Mouse (Mus musculus) heart, postnatal 0 days (tissue): Measurements from ENCODE around the gene Enox1. TPM values are rescaled to one million over a fixed set of nuclear protein-coding genes. Genes with fewer than 3 reads are reported as not detected.

ENCODE experiments used
- ATAC-seq: fragments of 200-750 bp; cut with Nextera tagmentation; 2 replicates; pipeline ENCODE4 v1.8.0; 2017; ENCODE audit warnings: low read depth, moderate number of reproducible peaks, moderate library complexity; ENCODE audit not compliant: insufficient read depth
- DNase-seq: peaks from one replicate; pipeline ENCODE4 v3.0.0-alpha.2; 2016; ENCODE audit warnings: low spot score
- H3K27ac ChIP-seq: fragments of 300-500 bp; sonication (generic); 2 replicates; pipeline ENCODE4 v1.5.1; 2014; ENCODE audit warnings: low read depth, mild to moderate bottlenecking
- H3K27me3 ChIP-seq: fragments of 300-500 bp; sonication (generic); 2 replicates; pipeline ENCODE4 v1.6.1; 2014; ENCODE audit warnings: low read length, mixed read lengths; ENCODE audit not compliant: control insufficient read depth, insufficient read depth
- H3K36me3 ChIP-seq: fragments of 300-500 bp; sonication (generic); replicated peaks from 2 replicates; pipeline ENCODE4 v1.6.1; 2014; ENCODE audit warnings: low read length, mixed read lengths; ENCODE audit not compliant: control insufficient read depth, insufficient read depth
- H3K4me1 ChIP-seq: fragments of 300-500 bp; sonication (generic); 2 replicates; pipeline ENCODE4 v1.6.1; 2014; ENCODE audit warnings: antibody characterized with exemption; ENCODE audit not compliant: control insufficient read depth, insufficient read depth
- H3K4me2 ChIP-seq: fragments of 300-500 bp; sonication (generic); 2 replicates; pipeline ENCODE4 v1.6.1; 2014; ENCODE audit warnings: low read depth, mild to moderate bottlenecking, low read length, moderate library complexity
- H3K4me3 ChIP-seq: fragments of 300-500 bp; sonication (generic); 2 replicates; pipeline ENCODE4 v1.5.1; 2014; ENCODE audit warnings: low read depth, low read length
- H3K9ac ChIP-seq: fragments of 300-500 bp; sonication (generic); replicated peaks from 2 replicates; pipeline ENCODE4 v1.6.1; 2014; ENCODE audit warnings: low read depth, low read length, mixed read lengths
- H3K9me3 ChIP-seq: fragments of 300-500 bp; sonication (generic); replicated peaks from 2 replicates; pipeline ENCODE4 v1.6.1; 2016; ENCODE audit warnings: low read length; ENCODE audit not compliant: control insufficient read depth
- CTCF ChIP-seq: IDR thresholded peaks from 2 replicates; pipeline ENCODE4 v1.5.1; 2016; ENCODE audit warnings: antibody characterized with exemption, control low read depth, low read depth
- EP300 ChIP-seq: IDR thresholded peaks from 2 replicates; pipeline ENCODE4 v1.6.1; 2016; ENCODE audit warnings: antibody characterized with exemption, low read depth
- WGBS: fragments of 180-500 bp; shearing (Covaris S2); extraction: QIAGEN DNeasy Blood & Tissue Kit; methylation state at CpG from one replicate; pipeline ENCODE4 v1.1.7; 2014; 5-methylcytosine and 5-hydroxymethylcytosine counted together
- polyA plus RNA-seq: library from polyadenylated mRNA; unstranded; fragments of >200 nt; fragmentation: Nextera tagmentation; extraction: Ambion mirVana; gene quantifications from 2 replicates; pipeline ENCODE4 v1.2.1, GENCODE M21; 2015
- total RNA-seq: library from RNA; depleted of rRNA; stranded (reverse); fragments of >200 nt; gene quantifications from 2 replicates; pipeline ENCODE4 v1.2.3, GENCODE M21; 2014; ENCODE audit warnings: low replicate concordance

The Enox1 gene
- total and polyA plus RNA-seq, 2 experiments from 2014 or later, result 0.83 to 2.6 TPM

DNA sequence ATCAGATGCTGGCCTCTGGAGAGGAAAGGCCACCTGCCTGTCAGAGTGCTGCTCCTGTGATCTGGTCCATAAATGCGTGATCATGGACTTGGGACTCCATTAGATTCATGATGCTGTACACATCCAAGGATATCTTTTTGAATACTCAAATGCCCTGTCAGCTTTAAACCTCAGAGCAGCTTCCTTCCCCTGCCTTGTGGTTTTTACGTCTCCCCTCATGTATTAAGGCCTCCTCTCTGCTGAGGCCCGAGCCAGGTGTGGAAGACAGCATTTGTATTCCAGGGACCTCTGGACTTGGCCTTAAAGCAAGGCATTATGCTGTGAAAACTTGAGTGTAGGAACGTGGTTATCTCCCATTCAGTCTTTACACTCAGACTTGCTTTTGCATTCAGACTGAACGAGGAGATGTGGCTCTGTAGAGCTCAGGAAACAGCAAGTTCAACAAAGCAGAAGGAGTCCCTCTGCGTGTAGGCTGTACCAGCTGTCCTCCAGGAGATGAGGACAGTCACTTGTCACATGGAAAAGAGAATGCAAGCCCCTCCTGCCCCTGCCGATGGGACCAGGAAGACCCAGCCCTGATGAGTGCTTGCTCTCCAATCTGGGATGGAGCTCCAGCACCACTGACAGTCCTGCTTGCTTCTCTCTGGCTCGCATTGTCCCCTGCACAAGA is 252.8 kb downstream of the Enox1 start:
- DNase-seq (no peak), ATAC-seq (no peak)
- H3K27me3 ChIP-seq, result no peaks in the 10 kb centered on the region
- TF ChIP-seq EP300 (no peak), CTCF (no peak)
- no peaks in the 10 kb centered on the region for H3K36me3 ChIP-seq
- no peak overlapping the region for H3K9ac ChIP-seq
- H3K9me3 ChIP-seq, result no peaks in the 10 kb centered on the region
- H3K4me3 ChIP-seq, result no peak overlapping the region
- H3K4me2 ChIP-seq, result no peak overlapping the region
- WGBS, result 69% methylated on average over 8 of the region's 8 CpGs
- no peak overlapping the region for H3K27ac ChIP-seq
- H3K4me1 ChIP-seq, result no peaks in the 10 kb centered on the region

DNA sequence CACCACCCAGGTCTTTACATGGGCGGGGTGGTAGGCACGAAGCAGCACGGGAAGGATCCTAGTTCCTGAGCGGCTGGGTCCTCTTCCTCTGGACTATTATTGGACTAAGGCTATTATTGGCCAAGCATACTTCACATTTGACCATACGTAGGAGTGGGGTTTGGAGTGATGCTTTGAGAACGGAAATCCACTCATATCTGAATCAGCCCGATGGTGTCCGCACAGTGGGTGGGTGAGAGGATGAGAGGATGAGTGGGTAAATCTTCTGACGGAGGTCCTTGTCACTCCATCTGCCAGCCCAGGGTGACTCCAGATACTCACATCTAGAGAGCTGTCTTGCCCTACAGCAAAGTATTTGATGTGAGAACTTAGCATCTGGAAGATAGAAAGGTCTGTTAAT is 253.8 kb downstream of the Enox1 start:
- H3K36me3 ChIP-seq, result no peaks in the 10 kb centered on the region
- no peak for DNase-seq
- H3K4me1 ChIP-seq, result no peaks in the 10 kb centered on the region
- no peak overlapping the region for H3K4me2 ChIP-seq
- no peaks in the 10 kb centered on the region for H3K27me3 ChIP-seq
- H3K4me3 ChIP-seq, result no peak overlapping the region
- ATAC-seq, result no peak
- H3K27ac ChIP-seq, result no peak overlapping the region
- 86% methylated on average over 9 of the region's 9 CpGs for WGBS
- H3K9me3 ChIP-seq, result no peaks in the 10 kb centered on the region
- H3K9ac ChIP-seq, result no peak overlapping the region
- TF ChIP-seq CTCF (no peak), EP300 (no peak)

DNA sequence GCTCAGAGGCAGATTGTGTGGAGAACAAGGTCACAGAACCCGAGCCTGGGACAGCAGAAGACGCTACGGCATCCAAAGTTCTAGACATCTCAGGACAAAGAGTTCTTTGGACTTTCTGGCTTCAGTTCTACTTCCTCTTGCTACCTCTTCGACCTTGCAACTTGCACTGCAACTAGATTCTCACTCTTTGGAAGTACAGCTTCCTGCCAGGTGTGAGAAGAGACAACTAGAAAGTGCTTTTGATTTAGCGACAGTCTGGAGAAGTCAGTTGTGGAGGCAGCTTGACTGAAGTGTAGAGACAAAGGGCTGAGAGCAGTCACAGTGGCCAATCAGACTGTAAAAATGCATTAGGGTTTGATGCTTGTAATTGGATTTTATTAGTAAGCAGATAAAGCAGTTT is 256.5 kb downstream of the Enox1 start:
- WGBS, result 70% methylated on average over 5 of the region's 5 CpGs
- Histone ChIP-seq H3K9me3 (no peaks in the 10 kb centered on the region), H3K4me1 (no peaks in the 10 kb centered on the region), H3K4me2 (no peak overlapping the region), H3K27ac (peak overlapping the region; percentile 49; the same call in 1 of the 2 replicates), H3K9ac (no peak overlapping the region), H3K36me3 (no peaks in the 10 kb centered on the region), H3K4me3 (no peak overlapping the region), H3K27me3 (no peaks in the 10 kb centered on the region)
- ATAC-seq (no peak), DNase-seq (no peak)
- TF ChIP-seq EP300 (no peak), CTCF (no peak)

GRCm38 (mm10) chr14:77416358-77416757 is 259.8 kb downstream of the Enox1 start:
- ATAC-seq (no peak), DNase-seq (no peak)
- Histone ChIP-seq H3K27me3 (no peaks in the 10 kb centered on the region), H3K4me1 (no peaks in the 10 kb centered on the region), H3K27ac (no peak overlapping the region), H3K9me3 (no peaks in the 10 kb centered on the region), H3K4me2 (no peak overlapping the region), H3K4me3 (no peak overlapping the region), H3K36me3 (no peaks in the 10 kb centered on the region), H3K9ac (no peak overlapping the region)
- TF ChIP-seq EP300 (no peak), CTCF (no peak)
- 61% methylated on average over 2 of the region's 2 CpGs for WGBS

DNA sequence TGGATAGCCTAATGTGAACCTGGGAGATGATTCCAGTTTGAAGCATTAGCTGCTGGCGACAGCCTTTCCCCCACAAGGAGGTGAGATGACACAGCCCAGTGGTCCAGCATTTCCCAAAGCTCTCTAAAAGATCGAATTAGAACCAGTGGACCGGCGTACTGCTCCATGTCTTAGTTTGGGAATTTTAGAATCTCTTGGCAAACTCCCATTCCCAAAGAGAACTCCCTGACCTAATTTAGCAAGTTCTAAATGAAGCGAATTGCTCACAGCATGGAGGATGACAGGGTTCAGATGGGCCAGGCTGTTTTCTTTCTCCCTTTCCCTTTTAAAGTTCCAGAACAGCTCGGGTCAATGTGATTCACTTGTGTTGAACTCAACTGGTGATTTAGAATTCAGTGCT is 264.5 kb downstream of the Enox1 start:
- Histone ChIP-seq H3K9me3 (no peaks in the 10 kb centered on the region), H3K4me2 (no peak overlapping the region), H3K4me3 (no peak overlapping the region), H3K9ac (no peak overlapping the region), H3K36me3 (no peaks in the 10 kb centered on the region), H3K27ac (no peak overlapping the region), H3K4me1 (no peaks in the 10 kb centered on the region), H3K27me3 (no peaks in the 10 kb centered on the region)
- no peak for TF ChIP-seq EP300
- no peak for TF ChIP-seq CTCF
- DNase-seq, result no peak
- ATAC-seq, result no peak
- 66% methylated on average over 6 of the region's 6 CpGs for WGBS

- Histone ChIP-seq H3K36me3 (no peaks in the 10 kb centered on the region), H3K4me1 (no peaks in the 10 kb centered on the region), H3K4me3 (no peak overlapping the region), H3K4me2 (no peak overlapping the region), H3K9ac (no peak overlapping the region), H3K27ac (no peak overlapping the region), H3K27me3 (no peaks in the 10 kb centered on the region), H3K9me3 (no peaks in the 10 kb centered on the region)
- ATAC-seq (no peak), DNase-seq (no peak)
- TF ChIP-seq CTCF (no peak), EP300 (no peak)
- WGBS, result 62% methylated on average over 9 of the region's 9 CpGs
Measured at GRCm38 (mm10) chr14:77423194-77423593, 266.6 kb downstream of the Enox1 start.
